Mouse (Mus musculus) lung, postnatal 0 days (tissue): ENCODE measurements around the gene Fasl. TPM values are rescaled to one million over a fixed set of nuclear protein-coding genes. Genes with fewer than 3 reads are reported as not detected.

Experiments used
- ATAC-seq: fragments of 200-750 bp; cut with Nextera tagmentation; 2 replicates; pipeline ENCODE4 v1.8.0; 2017; ENCODE audit warnings: moderate library complexity
- DNase-seq: peaks from one replicate; pipeline ENCODE4 v3.0.0-alpha.2; 2016; ENCODE audit warnings: low spot score
- H3K27ac ChIP-seq: fragments of 300-500 bp; sonication (generic); 2 replicates; pipeline ENCODE4 v1.5.1; 2014; ENCODE audit warnings: antibody characterized with exemption, mild to moderate bottlenecking, low read length, mixed read lengths
- H3K27me3 ChIP-seq: fragments of 300-500 bp; sonication (generic); replicated peaks from 2 replicates; pipeline ENCODE4 v1.6.1; 2014; ENCODE audit warnings: low read length, mixed read lengths; ENCODE audit not compliant: insufficient read depth
- H3K36me3 ChIP-seq: fragments of 300-500 bp; sonication (generic); 2 replicates; pipeline ENCODE4 v1.6.1; 2014; ENCODE audit warnings: low read length, mixed read lengths; ENCODE audit not compliant: insufficient read depth
- H3K4me1 ChIP-seq: fragments of 300-500 bp; sonication (generic); 2 replicates; pipeline ENCODE4 v1.6.1; 2014; ENCODE audit warnings: antibody characterized with exemption, low read depth, low read length, mixed read lengths; ENCODE audit not compliant: insufficient read depth
- H3K4me2 ChIP-seq: fragments of 300-500 bp; sonication (generic); replicated peaks from 2 replicates; pipeline ENCODE4 v1.6.1; 2014; ENCODE audit warnings: low read depth, mild to moderate bottlenecking, low read length, moderate library complexity, mixed read lengths
- H3K4me3 ChIP-seq: fragments of 300-500 bp; sonication (generic); 2 replicates; pipeline ENCODE4 v1.5.1; 2014; ENCODE audit warnings: low read depth, low read length
- H3K9ac ChIP-seq: fragments of 300-500 bp; sonication (generic); replicated peaks from 2 replicates; pipeline ENCODE4 v1.6.1; 2014; ENCODE audit warnings: low read depth, mild to moderate bottlenecking
- H3K9me3 ChIP-seq: fragments of 300-500 bp; sonication (generic); 2 replicates; pipeline ENCODE4 v1.6.1; 2016; ENCODE audit warnings: low read length, mixed read lengths
- CTCF ChIP-seq: IDR thresholded peaks from 2 replicates; pipeline ENCODE4 v1.5.1; 2016; ENCODE audit warnings: antibody characterized with exemption, mild to moderate bottlenecking
- EP300 ChIP-seq: IDR thresholded peaks from 2 replicates; pipeline ENCODE4 v1.6.1; 2016; ENCODE audit warnings: antibody characterized with exemption, mild to moderate bottlenecking, control low read depth
- WGBS: fragments of 180-500 bp; shearing (Covaris S2); extraction: QIAGEN DNeasy Blood & Tissue Kit; methylation state at CpG from one replicate; pipeline ENCODE4 v1.1.7; 2014; 5-methylcytosine and 5-hydroxymethylcytosine counted together
- polyA plus RNA-seq: library from polyadenylated mRNA; unstranded; fragments of >200 nt; fragmentation: Nextera tagmentation; extraction: Ambion mirVana; gene quantifications from 2 replicates; pipeline ENCODE4 v1.2.1, GENCODE M21; 2015

The Fasl gene
- polyA plus RNA-seq, 1 experiment from 2014 or later, result 0.11 TPM

GRCm38 (mm10) chr1:161799791-161800190 lies 11.5 kb upstream of the Fasl start:
- no peak for DNase-seq
- H3K27me3 ChIP-seq, result no peaks in the 10 kb centered on the region
- TF ChIP-seq EP300 (no peak), CTCF (no peak)
- no peak overlapping the region for H3K27ac ChIP-seq
- no peak for ATAC-seq
- no peak overlapping the region for H3K9ac ChIP-seq
- no peaks in the 10 kb centered on the region for H3K4me1 ChIP-seq
- no peak overlapping the region for H3K4me3 ChIP-seq
- no peaks in the 10 kb centered on the region for H3K9me3 ChIP-seq
- H3K4me2 ChIP-seq, result no peak overlapping the region
- no peaks in the 10 kb centered on the region for H3K36me3 ChIP-seq

- DNase-seq, result no peak
- no peak overlapping the region for H3K4me2 ChIP-seq
- 81% methylated on average over 3 of the region's 3 CpGs for WGBS
- TF ChIP-seq EP300, result no peak
- no peak for TF ChIP-seq CTCF
- H3K27ac ChIP-seq, result no peak overlapping the region
- ATAC-seq, result no peak
- no peaks in the 10 kb centered on the region for H3K27me3 ChIP-seq
- no peak overlapping the region for H3K4me3 ChIP-seq
- H3K36me3 ChIP-seq, result no peaks in the 10 kb centered on the region
- H3K4me1 ChIP-seq, result no peaks in the 10 kb centered on the region
- no peak overlapping the region for H3K9ac ChIP-seq
- H3K9me3 ChIP-seq, result no peaks in the 10 kb centered on the region
These were observed 10.6 kb upstream of the Fasl start for GRCm38 (mm10) chr1:161798866-161799265.

- Histone ChIP-seq H3K36me3 (no peaks in the 10 kb centered on the region), H3K9me3 (no peaks in the 10 kb centered on the region), H3K27me3 (no peaks in the 10 kb centered on the region), H3K4me3 (no peak overlapping the region), H3K27ac (no peak overlapping the region), H3K9ac (no peak overlapping the region), H3K4me2 (no peak overlapping the region), H3K4me1 (no peaks in the 10 kb centered on the region)
- no peak for DNase-seq
- no peak for ATAC-seq
- 52% methylated on average over 10 of the region's 10 CpGs for WGBS
- TF ChIP-seq EP300 (no peak), CTCF (no peak)
These were observed 6.3 kb upstream of the Fasl start for GRCm38 (mm10) chr1:161794447-161795211.

GRCm38 (mm10) chr1:161793321-161793720 lies 5.0 kb upstream of the Fasl start:
- WGBS, result 59% methylated on average over 3 of the region's 3 CpGs
- Histone ChIP-seq H3K27me3 (no peaks in the 10 kb centered on the region), H3K9ac (no peak overlapping the region), H3K4me1 (no peaks in the 10 kb centered on the region), H3K4me3 (no peak overlapping the region), H3K36me3 (no peaks in the 10 kb centered on the region), H3K9me3 (no peaks in the 10 kb centered on the region), H3K4me2 (no peak overlapping the region), H3K27ac (no peak overlapping the region)
- DNase-seq (no peak), ATAC-seq (no peak)
- TF ChIP-seq CTCF, result no peak
- TF ChIP-seq EP300, result no peak

- TF ChIP-seq CTCF, result no peak
- no peak for TF ChIP-seq EP300
- DNase-seq (no peak), ATAC-seq (no peak)
- H3K9me3 ChIP-seq, result no peaks in the 10 kb centered on the region; the same call in 1 of the 2 replicates
- H3K27me3 ChIP-seq, result no peaks in the 10 kb centered on the region
- no peak overlapping the region for H3K4me2 ChIP-seq
- no peaks in the 10 kb centered on the region for H3K36me3 ChIP-seq
- H3K4me3 ChIP-seq, result no peak overlapping the region
- H3K4me1 ChIP-seq, result no peaks in the 10 kb centered on the region
- no peak overlapping the region for H3K9ac ChIP-seq
- H3K27ac ChIP-seq, result no peak overlapping the region
- WGBS, result 74% methylated on average over 4 of the region's 4 CpGs
These were observed 4.3 kb upstream of the Fasl start for GRCm38 (mm10) chr1:161792687-161792969.

- Histone ChIP-seq H3K36me3 (no peaks in the 10 kb centered on the region), H3K4me1 (no peaks in the 10 kb centered on the region), H3K4me3 (no peak overlapping the region), H3K9me3 (no peaks in the 10 kb centered on the region; the same call in 1 of the 2 replicates), H3K9ac (no peak overlapping the region), H3K4me2 (no peak overlapping the region), H3K27ac (no peak overlapping the region), H3K27me3 (no peaks in the 10 kb centered on the region)
- no peak for DNase-seq
- WGBS, result 86% methylated on average over 8 of the region's 8 CpGs
- no peak for ATAC-seq
- no peak for TF ChIP-seq EP300
- TF ChIP-seq CTCF, result no peak
These were observed 3.8 kb upstream of the Fasl start for GRCm38 (mm10) chr1:161791854-161792686.
